In the genomic region with DNA sequence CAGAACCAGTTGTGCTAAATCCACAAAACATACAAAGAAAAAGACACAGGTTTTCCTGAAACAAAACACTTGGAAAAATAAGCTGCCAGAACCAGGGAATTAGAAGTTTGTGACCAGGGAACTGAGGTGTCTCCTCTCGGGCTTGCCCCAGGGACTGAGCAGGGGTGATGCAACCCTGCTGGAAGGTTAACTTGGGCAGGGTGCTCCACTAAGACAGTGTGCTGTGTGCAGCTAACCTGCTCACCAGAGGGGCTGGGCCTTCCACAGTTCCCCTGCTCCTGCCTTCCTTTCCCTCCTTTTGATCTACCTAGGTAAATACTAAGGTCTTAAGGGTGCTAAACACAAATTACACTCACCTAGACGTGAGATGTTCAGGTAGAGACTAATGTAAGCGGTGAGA, we compare ENCODE assay signal across 15 mouse cellular contexts. TPM values are rescaled to one million over a fixed set of nuclear protein-coding genes. Genes with fewer than 3 reads are reported as not detected.
A peak's percentile ranks its signal among the peaks of the same experiment; 100 is the strongest.
DNase-seq lines count a peak whose midpoint lies in the region; ATAC-seq and TF ChIP-seq lines count a peak whose summit lies in the region.
"Had no signal": no experiment of that assay in that cellular context is flagged by ENCODE, and none has a peak within 500 bp of the region (broad histone marks: within the 10 kb centered on the region; RNA-seq: fewer than 3 reads in every experiment).

No protein-coding gene starts in this region.

- H3K4me3 ChIP-seq in hindbrain, embryonic 13.5 days, result no peak overlapping the region
- no peak overlapping the region for H3K4me3 ChIP-seq in hindbrain, embryonic 10.5 days
- H3K4me3 ChIP-seq in CH12.LX (replicated peaks in 1 of 3; ENCODE audit: low read depth in 2 of 3, low read length in 2 of 3, poor library complexity in 1 of 3), result no peak overlapping the region
- no peak overlapping the region for H3K4me3 ChIP-seq in forebrain, embryonic 14.5 days (ENCODE audit: low read depth, low read length)
- no peak overlapping the region for H3K4me3 ChIP-seq in midbrain, postnatal 0 days (ENCODE audit: low read depth, low read length)

- H3K27ac ChIP-seq in hindbrain, embryonic 13.5 days, result peak overlapping the region; percentile 56
- H3K27ac ChIP-seq in hindbrain, embryonic 10.5 days, result no peak overlapping the region
- peak overlapping the region; percentile 11; the same call in 1 of the 2 replicates for H3K27ac ChIP-seq in CH12.LX (ENCODE audit: insufficient read depth, low read depth)
- peak overlapping the region; percentile 75 for H3K27ac ChIP-seq in forebrain, embryonic 14.5 days (ENCODE audit: low read depth, low read length)
- peak overlapping the region; percentile 55; the same call in 1 of the 2 replicates for H3K27ac ChIP-seq in midbrain, postnatal 0 days (ENCODE audit: low read depth, low read length)
- H3K27ac ChIP-seq: macrophage had no signal

- WGBS in hindbrain, embryonic 13.5 days, result 66% methylated on average over 3 of the region's 3 CpGs
- WGBS in hindbrain, embryonic 10.5 days, result 56% methylated on average over 3 of the region's 3 CpGs
- WGBS in forebrain, embryonic 14.5 days, result 48% methylated on average over 3 of the region's 3 CpGs
- WGBS in midbrain, postnatal 0 days, result 47% methylated on average over 3 of the region's 3 CpGs

- H3K4me1 ChIP-seq in hindbrain, embryonic 13.5 days (replicated peaks), result peaks cover 88% of the 10 kb centered on the region
- H3K4me1 ChIP-seq in hindbrain, embryonic 10.5 days (replicated peaks), result peaks cover 49% of the 10 kb centered on the region
- H3K4me1 ChIP-seq in CH12.LX (ENCODE audit: control insufficient read depth in 1 of 2, insufficient read depth in 2 of 2), result peaks cover 5 to 96% of the 10 kb centered on the region in 2 experiments
- peaks cover 78% of the 10 kb centered on the region for H3K4me1 ChIP-seq in forebrain, embryonic 14.5 days (ENCODE audit: control insufficient read depth, insufficient read depth, low read length)
- H3K4me1 ChIP-seq in midbrain, postnatal 0 days (ENCODE audit: insufficient read depth, low read length), result peaks cover 9% of the 10 kb centered on the region; the same call in 1 of the 2 replicates

- no peaks in the 10 kb centered on the region for H3K9me3 ChIP-seq in hindbrain, embryonic 13.5 days
- H3K9me3 ChIP-seq in hindbrain, embryonic 10.5 days, result no peaks in the 10 kb centered on the region
- no peaks in the 10 kb centered on the region for H3K9me3 ChIP-seq in CH12.LX (replicated peaks; ENCODE audit: low read length)
- no peaks in the 10 kb centered on the region for H3K9me3 ChIP-seq in forebrain, embryonic 14.5 days (replicated peaks; ENCODE audit: control insufficient read depth, low read length)
- no peaks in the 10 kb centered on the region for H3K9me3 ChIP-seq in midbrain, postnatal 0 days (ENCODE audit: low read length)

- H3K9ac ChIP-seq in hindbrain, embryonic 13.5 days, result no peak overlapping the region; the same call in 1 of the 2 replicates
- H3K9ac ChIP-seq in CH12.LX (ENCODE audit: insufficient read depth, low read depth), result no peak overlapping the region
- H3K9ac ChIP-seq in forebrain, embryonic 14.5 days (ENCODE audit: low read length), result peak overlapping the region; percentile 10
- H3K9ac ChIP-seq in midbrain, postnatal 0 days (replicated peaks; ENCODE audit: low read length, poor library complexity, severe bottlenecking), result no peak overlapping the region

- H3K79me2 ChIP-seq in CH12.LX (replicated peaks; ENCODE audit: control insufficient read depth, extremely low read depth, insufficient read depth, poor library complexity, severe bottlenecking), result peaks cover 2% of the 10 kb centered on the region

- in situ Hi-C loops in CH12.LX (cut with MboI; ENCODE audit: low pct_ligation_motif_present, low pct_unique_long_range_greater_than_20kb, low sequenced_read_pairs), result no loop called here

- H3K4me2 ChIP-seq in hindbrain, embryonic 13.5 days, result peak overlapping the region; percentile 17; the same call in 1 of the 2 replicates
- no peak overlapping the region for H3K4me2 ChIP-seq in CH12.LX (ENCODE audit: insufficient read depth, low read depth, poor library complexity, severe bottlenecking)
- peak overlapping the region; percentile 17; the same call in 1 of the 2 replicates for H3K4me2 ChIP-seq in forebrain, embryonic 14.5 days (ENCODE audit: low read length)
- peak overlapping the region; percentile 6; the same call in 1 of the 2 replicates for H3K4me2 ChIP-seq in midbrain, postnatal 0 days (ENCODE audit: low read depth, low read length, poor library complexity, severe bottlenecking)

- TF ChIP-seq POLR2A in CH12.LX (IDR thresholded peaks at IDR 0.05; ENCODE audit: low read depth, low read length), result no peak

- TF ChIP-seq RAD21 in CH12.LX (IDR thresholded peaks at IDR 0.05; ENCODE audit: low read depth, low read length), result no peak

- DNase-seq in hindbrain, embryonic 10.5 days (ENCODE audit: low spot score), result no peak
- peak; percentile 45 for DNase-seq in CH12.LX (ENCODE audit: extremely low read depth)
- DNase-seq in forebrain, embryonic 14.5 days (ENCODE audit: low spot score), result no peak
- no peak for DNase-seq in midbrain, postnatal 0 days (ENCODE audit: low spot score)
- no peak for DNase-seq in lung, postnatal 4 days
- DNase-seq in thymus, adult 18-20 months, result no peak
- DNase-seq: adrenal gland, postnatal 36 days; cerebellum, adult 11 months; kidney, postnatal 36 days had no signal

- no peak for TF ChIP-seq EP300 in CH12.LX (IDR thresholded peaks at IDR 0.05; ENCODE audit: low read length)

- ATAC-seq in hindbrain, embryonic 13.5 days (ENCODE audit: low FRiP score), result no peak
- no peak for ATAC-seq in forebrain, embryonic 14.5 days
- no peak for ATAC-seq in midbrain, postnatal 0 days (ENCODE audit: low FRiP score)
- no peak for ATAC-seq in CD4-positive, CD25-positive, alpha-beta regulatory T cell, adult 4 months

- peaks cover 6% of the 10 kb centered on the region for H3K36me3 ChIP-seq in hindbrain, embryonic 13.5 days
- H3K36me3 ChIP-seq in hindbrain, embryonic 10.5 days, result peaks cover 27% of the 10 kb centered on the region
- H3K36me3 ChIP-seq in CH12.LX (replicated peaks in 1 of 2; ENCODE audit: control insufficient read depth in 1 of 2, insufficient read depth in 1 of 2, low read length in 1 of 2), result peaks cover 0 to 86% of the 10 kb centered on the region in 2 experiments
- peaks cover 34% of the 10 kb centered on the region for H3K36me3 ChIP-seq in forebrain, embryonic 14.5 days (ENCODE audit: control insufficient read depth, insufficient read depth, low read length)
- no peaks in the 10 kb centered on the region for H3K36me3 ChIP-seq in midbrain, postnatal 0 days (ENCODE audit: insufficient read depth, low read length)

- dilution Hi-C loops in CH12.LX (cut with MboI; ENCODE audit: extremely low pct_ligation_motif_present, extremely low pct_unique_long_range_greater_than_20kb, low sequenced_read_pairs), result no loop called here

- no peaks in the 10 kb centered on the region for H3K27me3 ChIP-seq in hindbrain, embryonic 13.5 days
- peaks cover 27% of the 10 kb centered on the region for H3K27me3 ChIP-seq in hindbrain, embryonic 10.5 days (ENCODE audit: insufficient read depth, poor library complexity, severe bottlenecking)
- no peaks in the 10 kb centered on the region for H3K27me3 ChIP-seq in CH12.LX (replicated peaks)
- H3K27me3 ChIP-seq in forebrain, embryonic 14.5 days (replicated peaks; ENCODE audit: control insufficient read depth, insufficient read depth, low read length), result no peaks in the 10 kb centered on the region
- H3K27me3 ChIP-seq in midbrain, postnatal 0 days (ENCODE audit: insufficient read depth, low read length), result no peaks in the 10 kb centered on the region

- TF ChIP-seq CTCF in CH12.LX (conservative IDR thresholded peaks at IDR 0.05 in 1 of 2, IDR thresholded peaks at IDR 0.05 in 1 of 2; ENCODE audit: low read depth in 2 of 2, low read length in 2 of 2), result no peak
- TF ChIP-seq CTCF in midbrain, postnatal 0 days (IDR thresholded peaks at IDR 0.05), result no peak

TF ChIP-seq in CH12.LX, 34 proteins besides CTCF, POLR2A, EP300 and RAD21 (continues in another document):
- TF ChIP-seq MAFK (IDR thresholded peaks at IDR 0.05; ENCODE audit: insufficient replicate concordance, low read length) (no peak), ZC3H11A (IDR thresholded peaks at IDR 0.05; ENCODE audit: low read depth, low read length) (no peak), MXI1 (IDR thresholded peaks at IDR 0.05; ENCODE audit: low read depth, low read length) (no peak), MAX (IDR thresholded peaks at IDR 0.05; ENCODE audit: low read length) (no peak), JUND (conservative IDR thresholded peaks at IDR 0.05; ENCODE audit: low read depth, low read length) (no peak), TBP (conservative IDR thresholded peaks at IDR 0.05; ENCODE audit: low read depth, low read length) (no peak), ELF1 (IDR thresholded peaks at IDR 0.05; ENCODE audit: low read depth, low read length) (no peak), SMC3 (IDR thresholded peaks at IDR 0.05; ENCODE audit: low read depth, low read length) (no peak), CHD2 (IDR thresholded peaks at IDR 0.05; ENCODE audit: low read length) (no peak), POLR2AphosphoS2 (IDR thresholded peaks at IDR 0.05; ENCODE audit: low read depth, low read length) (no peak)

RNA-seq across cellular contexts. Expression of gene Bcl11a, which starts 14.8 kb away (rescaled TPM):
- polyA plus RNA-seq in hindbrain, embryonic 13.5 days (2015; fragmentation: Nextera tagmentation; extraction: Ambion mirVana), result 116 and 129 TPM in 2 replicates
- polyA plus RNA-seq in hindbrain, embryonic 10.5 days (2016; fragmentation: Nextera tagmentation; extraction: Ambion mirVana), result 20.7 and 54.9 TPM in 2 replicates
- total RNA-seq in CH12.LX (2012; rRNA removed) (6.8 and 9.0 TPM in 2 replicates), CH12.LX (2014; rRNA removed) (13.4 and 13.9 TPM in 2 replicates)
- 52.1 and 57.9 TPM in 2 replicates for polyA plus RNA-seq in CH12.LX (2012; ENCODE audit: insufficient read length, low read depth)
- 148 and 174 TPM in 2 replicates for polyA plus RNA-seq in forebrain, embryonic 14.5 days (2014; fragmentation: Nextera tagmentation; extraction: Ambion mirVana)
- total RNA-seq in midbrain, postnatal 0 days (2014; rRNA removed), result 40.9 and 44.6 TPM in 2 replicates
- 80.9 and 85.4 TPM in 2 replicates for polyA plus RNA-seq in midbrain, postnatal 0 days (2015; fragmentation: Nextera tagmentation; extraction: Ambion mirVana)
- polyA plus RNA-seq in CD4-positive, CD25-positive, alpha-beta regulatory T cell, adult 4 months (2017; shearing (Covaris generic)), result under 1 TPM; 0.23 to 0.79 TPM
- polyA plus RNA-seq: C2C12 had no signal

RNA-seq across cellular contexts. Expression of gene A830031A19Rik, which starts 17.8 kb away (rescaled TPM):
- 0.23 TPM in 1 of 2 replicates, not detected in the other for polyA plus RNA-seq in hindbrain, embryonic 13.5 days (2015; fragmentation: Nextera tagmentation; extraction: Ambion mirVana)
- polyA plus RNA-seq in hindbrain, embryonic 10.5 days (2016; fragmentation: Nextera tagmentation; extraction: Ambion mirVana), result not detected in 2 replicates
- total RNA-seq in CH12.LX (2012; rRNA removed) (not detected in 2 replicates), CH12.LX (2014; rRNA removed) (not detected in 2 replicates)
- polyA plus RNA-seq in CH12.LX (2012; ENCODE audit: insufficient read length, low read depth), result not detected in 2 replicates
- polyA plus RNA-seq in forebrain, embryonic 14.5 days (2014; fragmentation: Nextera tagmentation; extraction: Ambion mirVana), result 0.32 and 0.41 TPM in 2 replicates
- not detected in 2 replicates for total RNA-seq in midbrain, postnatal 0 days (2014; rRNA removed)
- 0.38 TPM in 1 of 2 replicates, not detected in the other for polyA plus RNA-seq in midbrain, postnatal 0 days (2015; fragmentation: Nextera tagmentation; extraction: Ambion mirVana)
- polyA plus RNA-seq in CD4-positive, CD25-positive, alpha-beta regulatory T cell, adult 4 months (2017; shearing (Covaris generic)), result not detected
- total RNA-seq: adrenal gland, postnatal 36 days; gastrocnemius, postnatal 4 days; hematopoietic stem cell, adult 5-6 weeks had no signal
- polyA plus RNA-seq: C2C12, macrophage had no signal

Comparison
In these comparisons a context has a peak if more than half of its experiments do, and no peak if none do; other contexts are left out.
1. RNA of gene Bcl11a, which starts 14.8 kb away (polyA plus RNA-seq): 148 to 174 TPM in forebrain, embryonic 14.5 days, 116 to 129 TPM in hindbrain, embryonic 13.5 days, 80.9 to 85.4 TPM in midbrain, postnatal 0 days, 52.1 to 57.9 TPM in CH12.LX and 20.7 to 54.9 TPM in hindbrain, embryonic 10.5 days; 0.23 to 0.79 TPM in CD4-positive, CD25-positive, alpha-beta regulatory T cell, adult 4 months; every median in the first group is over 10 times any median in the second.